Mouse (Mus musculus) heart, embryonic 13.5 days (tissue): Measurements from ENCODE around the gene Dab2. TPM values are rescaled to one million over a fixed set of nuclear protein-coding genes. Genes with fewer than 3 reads are reported as not detected.

Experiments used
- ATAC-seq: fragments of 200-750 bp; cut with Nextera tagmentation; 2 replicates; pipeline ENCODE4 v1.8.0; 2017; ENCODE audit warnings: moderate TSS enrichment; ENCODE audit not compliant: insufficient number of reproducible peaks, low FRiP score, low TSS enrichment; ENCODE audit errors: extremely low read depth
- H3K27ac ChIP-seq: fragments of 300-500 bp; sonication (generic); replicated peaks from 2 replicates; pipeline ENCODE4 v1.5.1; 2015; ENCODE audit warnings: moderate library complexity, mild to moderate bottlenecking, inconsistent platforms
- H3K27me3 ChIP-seq: fragments of 300-500 bp; sonication (generic); replicated peaks from 2 replicates; pipeline ENCODE4 v1.6.1; 2015; ENCODE audit warnings: mild to moderate bottlenecking, inconsistent platforms
- H3K36me3 ChIP-seq: fragments of 300-500 bp; sonication (generic); 2 replicates; pipeline ENCODE4 v1.6.1; 2015; ENCODE audit warnings: mild to moderate bottlenecking, inconsistent platforms
- H3K4me1 ChIP-seq: fragments of 300-500 bp; sonication (generic); 2 replicates; pipeline ENCODE4 v1.6.1; 2015; ENCODE audit warnings: inconsistent platforms
- H3K4me2 ChIP-seq: fragments of 300-500 bp; sonication (generic); 2 replicates; pipeline ENCODE4 v1.6.1; 2015; ENCODE audit warnings: inconsistent platforms, mild to moderate bottlenecking, moderate library complexity
- H3K4me3 ChIP-seq: fragments of 300-500 bp; sonication (generic); 2 replicates; pipeline ENCODE4 v1.5.1; 2015; ENCODE audit warnings: moderate library complexity, mild to moderate bottlenecking, inconsistent platforms
- H3K9ac ChIP-seq: fragments of 300-500 bp; sonication (generic); 2 replicates; pipeline ENCODE4 v1.6.1; 2015; ENCODE audit warnings: inconsistent platforms, mild to moderate bottlenecking, moderate library complexity
- H3K9me3 ChIP-seq: fragments of 300-500 bp; sonication (generic); 2 replicates; pipeline ENCODE4 v1.6.1; 2016; ENCODE audit warnings: inconsistent platforms
- WGBS: fragments of 180-500 bp; shearing (Covaris S2); methylation state at CpG from one replicate; pipeline ENCODE4 v1.1.7; 2015; ENCODE audit warnings: mixed read lengths; 5-methylcytosine and 5-hydroxymethylcytosine counted together
- polyA plus RNA-seq: library from polyadenylated mRNA; unstranded; fragments of >200 nt; fragmentation: Nextera tagmentation; extraction: Ambion mirVana; gene quantifications from 2 replicates; pipeline ENCODE4 v1.2.1, GENCODE M21; 2015

The Dab2 gene
- polyA plus RNA-seq, 1 experiment from 2014 or later = 36.5 TPM

DNA sequence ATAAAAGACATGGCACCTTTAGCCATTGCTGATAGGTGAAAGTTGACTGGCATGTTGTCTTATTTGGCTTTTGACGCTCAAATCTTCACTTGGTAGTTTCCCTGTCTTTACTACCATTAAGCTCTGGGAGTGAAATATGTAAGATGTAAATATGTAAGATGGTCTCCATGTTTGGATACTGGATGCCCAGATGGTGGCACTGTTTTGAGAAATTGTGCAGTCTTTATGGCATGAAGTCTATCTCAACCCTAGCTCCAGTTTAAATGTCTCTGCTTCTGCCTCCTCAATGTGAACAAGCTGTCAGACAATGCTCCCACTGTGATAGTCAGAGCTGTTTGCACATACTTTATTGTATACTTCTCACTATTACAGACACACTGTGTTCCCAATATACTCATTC, 169.3 kb downstream of the Dab2 start:
- no peaks in the 10 kb centered on the region for H3K4me1 ChIP-seq
- no peak overlapping the region for H3K9ac ChIP-seq
- ATAC-seq = no peak
- H3K36me3 ChIP-seq = no peaks in the 10 kb centered on the region
- H3K27ac ChIP-seq = no peak overlapping the region
- H3K9me3 ChIP-seq = no peaks in the 10 kb centered on the region
- 83% methylated on average over 1 of the region's 1 CpGs for WGBS
- H3K4me3 ChIP-seq = no peak overlapping the region
- H3K27me3 ChIP-seq = no peaks in the 10 kb centered on the region
- H3K4me2 ChIP-seq = no peak overlapping the region

DNA sequence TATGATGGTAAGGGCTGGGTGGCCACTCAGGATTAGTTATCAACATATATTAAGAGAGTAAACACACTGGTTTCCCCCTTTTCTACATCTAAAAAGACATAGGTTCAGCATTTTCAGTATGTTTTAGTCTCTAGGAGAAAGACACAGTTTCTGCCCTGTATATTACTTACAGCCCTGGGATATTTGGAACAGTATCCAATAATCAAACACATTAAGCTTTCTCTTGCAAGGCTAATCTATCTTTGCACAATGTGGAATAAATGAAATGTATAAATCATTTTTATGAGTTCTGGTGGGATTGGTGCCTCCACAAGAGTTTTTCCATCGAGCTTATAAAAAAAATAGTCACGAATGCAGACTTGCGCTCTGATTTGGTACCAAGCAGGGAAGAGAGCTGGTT, 169.8 kb downstream of the Dab2 start:
- H3K4me2 ChIP-seq = no peak overlapping the region
- ATAC-seq = no peak
- 80% methylated on average over 3 of the region's 3 CpGs for WGBS
- no peaks in the 10 kb centered on the region for H3K9me3 ChIP-seq
- H3K27me3 ChIP-seq = no peaks in the 10 kb centered on the region
- no peak overlapping the region for H3K27ac ChIP-seq
- no peaks in the 10 kb centered on the region for H3K4me1 ChIP-seq
- no peaks in the 10 kb centered on the region for H3K36me3 ChIP-seq
- no peak overlapping the region for H3K4me3 ChIP-seq
- no peak overlapping the region for H3K9ac ChIP-seq

DNA sequence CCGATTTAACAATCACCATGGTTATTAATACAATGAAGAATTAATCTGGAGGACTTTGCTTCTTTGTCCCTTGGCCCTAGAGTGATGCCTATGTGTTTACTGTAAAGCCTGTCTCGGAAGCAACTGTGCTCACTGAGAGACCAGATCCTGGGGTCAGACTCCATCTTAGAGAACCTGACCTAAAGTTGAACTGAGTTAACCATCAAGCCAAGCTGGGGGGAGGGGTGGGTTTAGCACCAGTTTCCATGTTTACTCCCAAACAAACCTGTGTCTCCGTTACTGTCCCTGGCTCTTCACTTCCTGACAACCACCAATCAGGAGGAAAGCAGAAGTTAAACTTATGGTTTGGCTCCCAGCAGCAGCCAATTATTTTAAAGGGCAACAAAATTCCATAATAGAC, 184.0 kb downstream of the Dab2 start:
- H3K9me3 ChIP-seq = peaks cover 2% of the 10 kb centered on the region; the same call in 1 of the 2 replicates
- H3K27ac ChIP-seq = no peak overlapping the region
- no peak overlapping the region for H3K9ac ChIP-seq
- no peaks in the 10 kb centered on the region for H3K4me1 ChIP-seq
- no peak overlapping the region for H3K4me3 ChIP-seq
- ATAC-seq = no peak
- 71% methylated on average over 3 of the region's 3 CpGs for WGBS
- H3K27me3 ChIP-seq = no peaks in the 10 kb centered on the region
- no peaks in the 10 kb centered on the region for H3K36me3 ChIP-seq
- no peak overlapping the region for H3K4me2 ChIP-seq

Other genes with a start within 250 kb of the Dab2 start
- gene C9, start 145.5 kb downstream of the Dab2 start, polyA plus RNA-seq = not detected in 2 replicates
- gene Fyb, start 223.1 kb downstream of the Dab2 start, polyA plus RNA-seq = 3.5 and 6.2 TPM in 2 replicates